Mouse (Mus musculus) small intestine, adult 2 months (tissue): ENCODE measurements around the gene Rab22a.

Experiments
- CTCF ChIP-seq: fragments of 200-500 bp; IDR thresholded peaks from 2 replicates; pipeline ENCODE4 v1.5.1; 2012; ENCODE audit warnings: low read depth, mild to moderate bottlenecking, control low read depth, inconsistent platforms, low read length, moderate library complexity, mixed read lengths; ENCODE audit not compliant: insufficient replicate concordance, insufficient read length; ENCODE audit errors: extremely low read depth
- POLR2A ChIP-seq: fragments of 200-500 bp; IDR thresholded peaks from 2 replicates; pipeline ENCODE4 v1.6.1; 2012; ENCODE audit warnings: low read depth, mild to moderate bottlenecking, control low read depth, inconsistent platforms, low read length, moderate library complexity

- no peak for TF ChIP-seq CTCF
- no peak for TF ChIP-seq POLR2A
Observed at GRCm38 (mm10) chr2:173657736-173658135, 1.8 kb upstream of the Rab22a start.
